Mouse (Mus musculus): ENCODE data around the gene Ift43.

GRCm38 (mm10) chr12:86128122-86128521, 45.8 kb downstream of the Ift43 start:
- TF ChIP-seq CHD2 (IDR thresholded peaks at IDR 0.05; ENCODE audit: low read depth, low read length), result no peak
- TF ChIP-seq MAFK (IDR thresholded peaks at IDR 0.05; ENCODE audit: insufficient read depth, low read depth, low read length), result no peak
- TF ChIP-seq ZC3H11A (IDR thresholded peaks at IDR 0.05; ENCODE audit: borderline replicate concordance, low read depth, low read length), result no peak
- TF ChIP-seq HCFC1 (IDR thresholded peaks at IDR 0.05; ENCODE audit: borderline replicate concordance, insufficient read depth, low read length), result no peak
- no peak for TF ChIP-seq ZNF384 (IDR thresholded peaks at IDR 0.05; ENCODE audit: low read depth, low read length)
